Mouse (Mus musculus): ENCODE results near the gene Bace2.

GRCm38 (mm10) chr16:97370258-97370657, 13.7 kb downstream of the Bace2 start:
- TF ChIP-seq CTCF (IDR thresholded peaks at IDR 0.05; ENCODE audit: insufficient read depth, low read length): no peak
- no peak for TF ChIP-seq POLR2A (IDR thresholded peaks at IDR 0.05; ENCODE audit: borderline replicate concordance, extremely low read depth, low read depth, low read length)

All from lung, adult 2 months (tissue).